Mouse (Mus musculus) splenic B cell, adult 2 months (primary cell): ENCODE measurements around the gene Hist1h3e.
A peak's percentile ranks its signal among the peaks of the same experiment; 100 is the strongest.
"Not testable (repeated sequence)": the region's sequence is repeated elsewhere in the genome, so short reads cannot be mapped to it uniquely, and the experiment has no call there.

Source experiments
- DNase-seq: peaks from one replicate; pipeline ENCODE4 v3.0.0-alpha.2; 2011; ENCODE audit warnings: low read depth, low spot score
- H3K27me3 ChIP-seq: 2 replicates; pipeline ENCODE4 v1.6.1; 2012; ENCODE audit warnings: mild to moderate bottlenecking, low read length, moderate library complexity, mixed read lengths; ENCODE audit not compliant: control insufficient read depth, poor library complexity, insufficient read depth, severe bottlenecking
- H3K36me3 ChIP-seq: 2 replicates; pipeline ENCODE4 v1.6.1; 2012; ENCODE audit warnings: mild to moderate bottlenecking, low read length, moderate library complexity, mixed read lengths; ENCODE audit not compliant: control insufficient read depth, poor library complexity, insufficient read depth, severe bottlenecking

Gene Hist1h3e

GRCm38 (mm10) chr13:23574546-23575170 is 12.5 kb upstream of the Hist1h3e start:
- not testable (repeated sequence) for H3K27me3 ChIP-seq, H3K36me3 ChIP-seq
- peak; percentile 50 for DNase-seq

DNA sequence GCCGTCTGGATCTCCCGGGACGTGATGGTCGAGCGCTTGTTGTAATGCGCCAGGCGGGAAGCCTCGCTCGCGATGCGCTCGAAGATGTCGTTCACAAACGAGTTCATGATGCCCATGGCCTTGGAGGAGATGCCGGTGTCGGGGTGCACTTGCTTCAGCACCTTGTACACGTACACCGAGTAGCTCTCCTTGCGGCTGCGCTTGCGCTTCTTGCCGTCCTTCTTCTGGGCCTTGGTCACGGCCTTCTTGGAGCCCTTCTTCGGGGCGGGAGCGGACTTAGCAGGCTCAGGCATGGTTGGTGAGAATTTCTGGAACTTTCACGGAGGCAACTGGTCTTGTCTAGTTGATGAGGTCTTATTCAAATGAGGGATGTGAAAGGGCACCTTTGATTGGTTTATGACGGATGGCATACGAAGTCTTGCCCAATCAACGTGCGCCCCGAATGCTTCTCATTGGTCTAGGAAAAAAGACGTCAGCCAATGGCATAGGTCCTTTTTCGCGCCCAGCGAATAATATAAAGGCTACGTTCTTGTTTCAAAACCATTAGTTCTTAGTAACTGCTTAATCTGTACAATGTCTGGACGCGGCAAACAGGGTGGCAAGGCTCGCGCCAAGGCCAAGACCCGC is 11.8 kb upstream of the Hist1h3e start, which contains the start of the genes Hist1h2bf and Hist1h2ad:
Hist1h2bf (minus strand) TSS at position 299 of the 627 bp plus-strand sequence.
Hist1h2ad (plus strand) TSS at position 484 of the 627 bp plus-strand sequence.
- peak; percentile 98 for DNase-seq
- not testable (repeated sequence) for H3K27me3 ChIP-seq, H3K36me3 ChIP-seq

- peak; percentile 30 for DNase-seq
- H3K27me3 ChIP-seq, H3K36me3 ChIP-seq: not testable (repeated sequence)
These were observed 11.1 kb upstream of the Hist1h3e start for GRCm38 (mm10) chr13:23573034-23573897.

DNA sequence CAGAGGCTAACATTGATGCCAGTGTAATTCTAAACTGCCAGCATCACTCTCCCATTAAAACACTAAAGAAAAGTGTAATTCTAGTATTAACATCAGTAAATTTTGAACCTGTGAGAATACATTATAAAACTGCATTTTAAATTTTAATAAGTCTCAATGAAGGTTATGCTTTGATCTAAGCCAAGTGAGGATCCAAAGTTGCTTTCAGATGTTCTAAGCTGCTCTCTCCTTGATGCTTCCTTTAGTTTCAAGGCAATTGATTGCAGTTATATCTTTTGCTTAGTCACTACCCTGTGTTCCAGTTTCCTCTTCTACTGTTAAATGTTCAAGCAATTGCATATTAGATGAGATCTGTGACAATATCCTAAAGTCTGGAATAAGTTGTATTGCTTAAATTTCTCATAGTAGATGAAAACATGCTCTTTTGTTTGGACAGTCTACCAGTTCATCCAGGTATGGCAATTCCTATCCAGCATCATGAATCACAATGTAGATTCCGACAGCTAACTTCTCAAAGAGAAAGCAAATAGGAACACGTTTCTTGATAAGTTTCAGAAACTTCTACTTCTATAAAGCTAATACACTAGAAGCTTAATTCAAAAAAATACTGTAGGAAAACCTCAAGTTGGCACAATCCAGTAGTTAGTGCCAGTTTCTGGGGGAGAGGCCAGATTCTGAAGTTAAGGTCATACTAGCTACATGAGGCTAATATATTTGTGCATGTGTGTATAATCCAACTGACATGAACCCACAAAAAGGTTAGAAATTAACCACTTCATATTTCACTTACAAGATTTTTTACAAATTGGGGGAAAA is 10.3 kb upstream of the Hist1h3e start:
- peak; percentile 13 for DNase-seq
- Histone ChIP-seq H3K27me3 (no peaks in the 10 kb centered on the region), H3K36me3 (no peaks in the 10 kb centered on the region)

DNA sequence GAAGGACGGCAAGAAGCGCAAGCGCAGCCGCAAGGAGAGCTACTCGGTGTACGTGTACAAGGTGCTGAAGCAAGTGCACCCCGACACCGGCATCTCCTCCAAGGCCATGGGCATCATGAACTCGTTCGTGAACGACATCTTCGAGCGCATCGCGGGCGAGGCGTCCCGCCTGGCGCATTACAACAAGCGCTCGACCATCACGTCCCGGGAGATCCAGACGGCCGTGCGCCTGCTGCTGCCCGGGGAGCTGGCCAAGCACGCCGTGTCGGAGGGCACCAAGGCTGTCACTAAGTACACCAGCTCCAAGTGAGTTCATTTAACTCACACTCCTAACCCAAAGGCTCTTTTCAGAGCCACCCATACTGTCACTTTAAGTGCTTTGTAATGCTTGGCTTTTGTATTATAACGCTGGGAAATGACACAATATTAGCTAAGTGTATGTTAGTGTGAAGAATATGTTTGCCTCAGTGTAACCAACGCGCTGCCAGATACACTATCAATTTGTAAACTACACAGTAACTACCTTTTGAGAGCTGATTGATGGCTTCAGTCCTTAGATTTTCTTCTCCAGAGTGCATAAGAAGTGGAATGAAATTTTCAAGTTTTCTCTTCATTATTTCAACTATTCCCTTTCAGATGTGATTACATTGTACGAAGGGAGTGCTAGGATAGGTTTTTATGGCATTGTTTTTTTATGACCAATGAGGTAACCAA is 9.5 kb upstream of the Hist1h3e start:
- not testable (repeated sequence) for H3K27me3 ChIP-seq, H3K36me3 ChIP-seq
- peak; percentile 38 for DNase-seq

DNA sequence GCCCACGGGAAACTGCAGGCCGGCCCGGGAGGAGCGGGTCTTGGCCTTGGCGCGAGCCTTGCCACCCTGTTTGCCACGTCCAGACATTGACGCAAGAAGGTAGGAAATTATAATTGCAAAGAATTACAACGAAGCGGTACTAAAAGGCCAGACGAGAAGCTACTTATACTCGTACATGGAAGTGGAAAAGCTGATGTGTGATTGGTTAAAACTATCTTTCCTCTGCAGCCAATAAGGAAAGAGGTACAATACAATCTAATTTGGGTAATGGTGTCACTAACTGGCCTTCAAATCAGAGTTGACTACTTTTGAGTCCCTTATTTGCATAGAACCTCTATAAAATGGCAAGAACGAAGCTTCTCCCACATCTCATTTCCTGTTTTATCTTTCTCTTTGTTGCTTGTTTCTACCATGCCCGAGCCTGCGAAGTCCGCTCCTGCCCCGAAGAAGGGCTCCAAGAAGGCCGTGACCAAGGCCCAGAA is 8.9 kb upstream of the Hist1h3e start, which contains the start of the genes Hist1h2ae and Hist1h2bg:
Hist1h2ae (minus strand) TSS at position 199 of the 482 bp plus-strand sequence.
Hist1h2bg (plus strand) TSS at position 375 of the 482 bp plus-strand sequence.
- DNase-seq = peak; percentile 95
- Histone ChIP-seq H3K36me3 (no peaks in the 10 kb centered on the region), H3K27me3 (no peaks in the 10 kb centered on the region)

GRCm38 (mm10) chr13:23570261-23571021 is 8.3 kb upstream of the Hist1h3e start:
- not testable (repeated sequence) for H3K27me3 ChIP-seq, H3K36me3 ChIP-seq
- peak; percentile 29 for DNase-seq

- no peak for DNase-seq
- no peaks in the 10 kb centered on the region for H3K36me3 ChIP-seq
- H3K27me3 ChIP-seq = no peaks in the 10 kb centered on the region
These were observed 2.3 kb upstream of the Hist1h3e start for GRCm38 (mm10) chr13:23564482-23564881.

DNA sequence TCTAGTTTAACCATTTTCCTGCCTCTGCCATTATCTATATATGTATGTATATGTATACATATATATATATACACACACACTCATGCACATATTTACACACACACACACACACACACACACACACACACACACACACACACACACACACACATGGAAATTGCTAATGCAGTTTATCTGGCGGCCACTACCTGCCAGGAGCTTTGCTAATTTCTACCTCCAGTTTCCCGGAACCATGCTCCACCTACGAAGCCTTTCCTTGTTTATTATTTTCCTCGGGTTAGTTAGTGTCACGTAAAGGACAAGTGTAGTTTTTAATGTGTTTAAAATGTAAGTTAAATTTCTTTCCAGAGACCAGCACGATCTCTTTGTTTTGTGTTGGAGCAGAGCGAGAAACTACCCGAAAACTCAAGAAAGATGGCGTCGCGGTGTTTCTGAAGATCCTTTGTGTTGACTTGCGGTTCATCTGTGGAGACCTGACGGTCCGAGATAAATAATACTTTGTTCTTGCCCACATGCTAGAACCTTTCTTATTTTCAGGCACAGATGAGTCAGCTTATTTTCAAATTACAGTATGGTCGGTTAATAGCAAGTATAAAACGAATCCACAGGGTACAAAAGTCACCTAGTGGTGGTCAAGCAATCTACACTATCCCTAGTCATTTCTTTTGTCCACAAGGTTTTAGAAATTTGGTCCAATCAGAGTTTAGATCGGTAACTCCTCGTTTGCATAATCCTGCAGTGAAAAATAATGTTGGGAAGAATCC is 712 bp upstream of the Hist1h3e start:
- Histone ChIP-seq H3K27me3 (no peaks in the 10 kb centered on the region), H3K36me3 (no peaks in the 10 kb centered on the region)
- peak; percentile 64 for DNase-seq

DNA sequence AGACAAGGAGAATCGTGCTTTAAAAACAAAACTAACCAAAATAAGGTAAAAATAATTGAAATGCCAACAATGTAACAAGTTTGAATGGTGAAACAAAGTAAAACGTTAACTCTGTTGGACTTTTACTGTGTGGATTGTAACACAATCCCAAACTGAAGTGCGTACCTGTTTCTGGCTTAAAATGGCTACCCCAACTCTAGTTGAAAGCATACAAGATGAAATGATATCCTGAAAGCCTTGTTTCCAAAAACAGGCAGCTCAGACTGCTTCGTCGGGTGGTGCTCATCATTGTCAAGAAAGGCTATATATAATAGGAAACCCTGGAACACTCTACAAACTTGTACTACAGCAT is 662 bp downstream of the Hist1h3e start:
- not testable (repeated sequence) for DNase-seq, H3K27me3 ChIP-seq, H3K36me3 ChIP-seq

DNA sequence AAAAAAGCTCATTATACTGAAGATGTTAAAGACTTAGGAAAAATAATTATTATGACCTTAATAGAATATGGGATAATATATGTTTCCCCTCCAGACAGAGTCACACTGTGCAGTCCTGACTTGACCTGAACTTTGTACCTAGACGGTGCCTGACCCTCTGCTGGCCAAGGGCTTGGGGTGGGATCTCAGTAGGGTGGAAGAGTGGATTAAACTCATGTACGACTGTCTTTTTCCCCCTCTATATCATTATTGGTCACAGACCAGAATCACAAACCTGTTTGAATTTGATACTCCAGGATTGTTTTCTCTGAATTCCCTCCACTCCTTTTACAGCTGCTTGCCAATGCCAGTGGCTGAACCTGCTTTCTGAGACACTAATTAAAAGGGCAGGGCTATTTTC is 1.5 kb downstream of the Hist1h3e start:
- H3K27me3 ChIP-seq, DNase-seq, H3K36me3 ChIP-seq: not testable (repeated sequence)

DNA sequence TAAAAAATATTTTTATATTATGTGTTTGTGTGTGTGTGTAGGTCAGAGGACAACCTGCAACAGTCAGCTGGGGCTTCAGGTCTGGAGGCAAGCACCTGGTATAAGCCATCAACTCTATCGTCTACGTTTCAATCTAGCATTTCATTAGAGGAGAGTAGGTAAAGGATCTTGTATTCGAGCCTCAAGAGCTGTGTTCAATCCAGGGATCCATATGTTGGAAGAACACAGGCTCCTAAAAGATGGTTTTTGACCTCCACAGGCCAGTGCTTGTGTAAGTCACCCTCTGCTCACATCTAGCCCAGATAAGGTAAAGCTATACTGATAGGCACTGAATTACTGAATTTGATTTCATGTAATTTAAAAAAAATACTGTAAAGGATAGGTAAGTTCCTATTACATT is 5.3 kb downstream of the Hist1h3e start:
- Histone ChIP-seq H3K27me3 (no peaks in the 10 kb centered on the region), H3K36me3 (no peaks in the 10 kb centered on the region)
- DNase-seq = no peak
